Mouse (Mus musculus) mouse embryonic stem cell (cell line): ENCODE data around the gene Taldo1.

ENCODE experiments used
- in situ Hi-C, 2 experiments: fragments of 300-500 bp; cut with MboI; formaldehyde crosslinking; loops; 1 replicate in 1 of 2; 3 replicates in 1 of 2; pipeline ENCODE4 v1.14.3; 2019 to 2020; ENCODE audit warnings: low sequenced_read_pairs in 2 of 2, low pct_unique_long_range_greater_than_20kb in 1 of 2, mixed read lengths in 1 of 2; ENCODE audit not compliant: unreplicated experiment in 1 of 2

Gene Taldo1

GRCm38 (mm10) chr7:141416144-141416841 lies 24.3 kb downstream of the Taldo1 start:
- in situ Hi-C loops: no loop called here

DNA sequence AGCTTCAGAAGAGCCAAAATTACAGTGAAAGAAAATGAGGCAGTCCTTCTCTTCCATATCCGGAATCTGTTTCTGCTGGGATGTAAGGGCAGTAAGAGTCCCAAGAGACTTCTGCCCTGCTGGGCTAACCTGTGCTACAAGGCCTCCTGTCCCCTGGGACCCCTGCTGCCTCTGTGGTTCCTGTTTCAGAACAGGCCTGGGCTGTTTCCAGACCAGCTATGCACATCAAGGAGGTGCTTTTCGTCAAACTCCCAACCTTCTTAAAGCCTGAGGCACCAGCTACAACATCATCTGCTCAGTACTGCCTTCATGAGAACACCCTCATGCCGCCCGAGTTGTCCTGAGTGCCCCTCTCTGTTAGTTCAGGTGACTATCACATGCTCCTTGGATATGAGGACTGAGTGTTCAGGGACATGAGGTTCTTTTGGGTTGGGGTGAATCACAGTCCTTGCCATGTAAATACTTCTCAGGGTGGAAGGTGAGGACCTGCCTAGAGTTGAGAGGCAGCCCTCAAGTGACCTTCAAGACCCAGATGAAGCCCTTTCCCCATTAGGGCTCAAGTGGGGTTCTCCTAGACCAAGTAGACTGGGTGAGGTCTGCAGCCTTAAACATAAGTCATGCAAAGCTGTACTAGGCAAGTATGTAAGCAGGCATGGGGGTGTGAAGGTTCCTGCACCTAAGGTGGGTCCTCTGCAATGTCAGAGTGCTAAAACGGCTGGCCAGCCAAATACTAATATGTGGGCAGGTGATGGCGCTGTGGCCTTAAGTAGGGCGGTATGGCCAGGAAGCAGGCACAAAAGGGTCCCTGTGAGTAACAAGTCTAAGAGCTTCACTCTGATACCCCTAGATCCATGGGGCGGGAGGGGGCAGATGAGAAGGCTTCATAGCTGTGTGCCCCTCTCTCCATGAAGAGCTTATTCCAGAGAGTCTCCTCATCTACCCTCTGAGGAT lies 26.0 kb downstream of the Taldo1 start:
- in situ Hi-C loops: no loop called here

DNA sequence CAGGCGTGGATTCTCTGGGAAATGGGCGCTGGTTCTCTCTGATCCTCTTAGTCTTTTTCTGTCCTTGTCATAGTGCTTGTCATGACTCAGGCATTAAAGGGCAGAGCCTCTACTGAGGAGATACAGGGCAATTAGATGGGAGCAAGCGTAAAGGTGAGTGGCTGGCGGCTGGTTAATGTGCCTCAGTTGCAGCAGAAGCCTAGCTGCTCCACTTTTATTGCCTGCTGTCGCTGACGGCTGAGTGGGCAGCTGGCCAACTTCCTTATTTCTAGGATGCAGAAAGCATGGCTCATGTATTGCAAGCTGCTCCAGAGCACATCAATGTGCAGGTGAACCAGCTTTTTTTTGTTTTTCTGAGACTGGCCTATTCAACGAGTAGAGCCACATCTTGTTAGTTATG lies 27.0 kb downstream of the Taldo1 start:
- in situ Hi-C loops: no loop called here

- in situ Hi-C loops: no loop called here
Observed at GRCm38 (mm10) chr7:141420030-141420702, 28.2 kb downstream of the Taldo1 start.

GRCm38 (mm10) chr7:141423811-141424210 lies 31.8 kb downstream of the Taldo1 start:
- in situ Hi-C loops: no loop called here

GRCm38 (mm10) chr7:141426948-141427730 lies 35.1 kb downstream of the Taldo1 start:
- in situ Hi-C loops: no loop called here

- in situ Hi-C loops: no loop called here
Observed at GRCm38 (mm10) chr7:141428701-141429100, 36.7 kb downstream of the Taldo1 start.

DNA sequence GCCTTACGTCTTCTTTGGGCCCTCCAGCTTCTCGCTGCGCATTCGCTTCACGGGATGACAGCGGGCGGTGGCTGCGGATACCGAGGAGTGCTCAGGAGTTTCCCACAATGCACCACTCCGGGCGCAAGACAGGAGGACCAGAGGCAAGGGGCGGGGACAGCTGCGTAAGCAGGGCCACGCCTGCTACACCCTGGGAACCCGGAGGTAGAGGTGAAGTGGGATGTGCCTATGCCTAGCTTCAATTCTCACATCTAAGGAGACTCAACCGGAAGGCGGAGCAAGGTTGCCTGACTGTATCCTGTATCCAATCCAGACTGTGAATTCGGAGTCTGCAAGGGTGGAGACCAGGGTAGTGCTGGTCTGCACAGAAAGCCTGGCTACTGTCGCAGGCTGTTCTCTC lies 37.3 kb downstream of the Taldo1 start, which contains the start of gene Cend1:
Gene Cend1 (minus strand): TSS at position 182 of the 400 bp plus-strand sequence.
- in situ Hi-C loops: no loop called here

DNA sequence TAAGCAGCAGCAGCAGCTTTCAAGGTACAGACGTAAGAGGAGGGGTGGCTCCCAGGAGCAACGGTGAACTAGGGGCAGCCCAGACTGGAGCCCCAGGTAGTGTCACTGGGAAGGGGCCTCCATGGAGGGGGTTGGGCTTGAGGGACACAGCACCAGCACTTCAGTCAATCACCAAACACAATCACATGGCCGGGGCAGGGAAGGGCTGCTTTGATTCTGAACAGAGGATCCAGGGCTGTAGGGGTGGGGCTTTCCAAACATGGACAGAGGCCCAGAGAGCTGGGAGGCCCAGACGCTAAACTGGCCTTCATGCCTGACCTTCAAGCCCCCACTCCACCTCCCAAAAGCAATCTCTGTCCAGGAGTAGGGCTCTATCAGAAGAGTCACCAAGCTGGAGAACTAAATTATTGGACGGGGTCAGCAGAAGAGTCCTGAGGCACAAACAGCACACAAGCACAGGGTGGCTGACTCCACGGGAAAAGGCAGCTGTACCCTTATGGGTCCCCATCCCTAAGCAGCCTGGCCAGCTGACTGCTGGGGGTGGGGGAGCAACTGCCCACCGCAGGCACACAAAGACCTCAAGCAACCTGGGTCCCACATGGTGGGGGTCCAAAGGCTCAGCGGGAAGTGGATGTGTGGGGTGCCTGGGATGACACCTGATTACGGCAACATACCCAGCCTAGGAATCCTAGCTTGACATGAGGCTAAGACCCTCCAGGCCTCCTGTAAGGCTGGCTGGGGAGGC lies 38.0 kb downstream of the Taldo1 start:
- in situ Hi-C loops: no loop called here

DNA sequence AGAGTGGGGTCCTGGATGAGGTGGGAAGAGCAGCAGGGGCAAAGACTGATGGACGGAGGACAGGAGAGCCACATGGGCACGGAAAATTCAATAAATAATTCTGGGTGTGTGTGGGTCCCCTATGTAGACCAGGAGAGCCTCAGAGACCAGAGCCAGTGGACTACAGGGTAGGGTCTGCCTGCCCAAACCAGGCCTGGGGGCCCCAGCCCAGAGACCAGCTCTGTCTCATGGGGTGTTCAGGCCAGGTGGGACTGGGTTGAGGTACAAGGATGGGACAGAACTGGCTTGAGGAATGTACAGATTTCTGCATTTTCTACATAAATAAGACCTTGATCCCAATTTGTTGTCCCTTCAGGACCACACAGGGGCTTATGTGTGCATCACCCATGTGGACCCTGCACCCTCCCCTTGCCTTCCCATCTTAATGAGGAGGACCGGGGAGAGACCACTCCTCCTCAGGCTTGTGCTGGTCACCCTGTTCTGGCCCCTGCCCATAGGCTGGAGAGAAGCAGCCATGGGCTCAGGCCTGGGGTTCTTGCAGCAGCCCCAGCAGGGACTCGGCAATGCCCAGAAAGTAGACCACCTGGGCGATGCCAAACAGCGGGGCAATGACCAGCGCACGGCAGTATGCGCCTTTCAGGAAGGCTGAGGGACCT lies 38.7 kb downstream of the Taldo1 start:
- in situ Hi-C loops: no loop called here

DNA sequence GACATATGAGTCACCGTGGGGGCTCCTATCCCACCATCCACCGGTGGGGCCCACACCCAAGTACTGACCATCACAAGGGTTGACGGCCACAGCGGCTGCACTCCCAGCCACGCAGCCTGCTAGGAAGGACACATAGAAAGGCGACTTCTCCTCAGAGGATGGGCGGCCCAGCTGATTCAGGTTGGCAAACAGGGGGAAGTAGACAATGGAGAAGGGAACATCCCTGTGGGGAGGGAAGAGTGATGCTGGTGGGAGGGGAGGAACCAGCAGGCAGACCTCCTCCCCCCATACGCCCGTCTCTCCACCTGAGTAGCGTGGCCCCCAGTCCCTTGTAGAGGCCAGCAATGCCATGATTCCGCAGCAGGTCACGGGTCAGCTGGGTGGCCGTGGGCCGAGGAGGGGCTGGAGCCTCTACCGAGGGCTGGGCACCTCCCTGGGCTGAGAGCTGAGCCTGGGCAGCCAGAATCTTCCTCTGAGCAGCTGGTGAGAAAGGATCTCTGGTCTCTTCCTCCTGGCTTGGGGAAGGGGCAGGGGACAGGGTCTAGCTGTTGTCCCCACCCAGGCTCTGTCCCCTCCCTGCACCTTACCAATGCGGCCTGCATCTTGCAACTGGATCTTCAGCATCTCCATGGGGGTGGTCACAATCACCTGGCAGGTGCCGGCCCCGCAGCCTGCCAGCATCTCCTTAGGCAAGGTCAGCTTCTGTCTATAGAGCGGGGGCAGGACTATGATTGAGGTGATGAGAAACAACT lies 39.6 kb downstream of the Taldo1 start:
- in situ Hi-C loops: no loop called here

DNA sequence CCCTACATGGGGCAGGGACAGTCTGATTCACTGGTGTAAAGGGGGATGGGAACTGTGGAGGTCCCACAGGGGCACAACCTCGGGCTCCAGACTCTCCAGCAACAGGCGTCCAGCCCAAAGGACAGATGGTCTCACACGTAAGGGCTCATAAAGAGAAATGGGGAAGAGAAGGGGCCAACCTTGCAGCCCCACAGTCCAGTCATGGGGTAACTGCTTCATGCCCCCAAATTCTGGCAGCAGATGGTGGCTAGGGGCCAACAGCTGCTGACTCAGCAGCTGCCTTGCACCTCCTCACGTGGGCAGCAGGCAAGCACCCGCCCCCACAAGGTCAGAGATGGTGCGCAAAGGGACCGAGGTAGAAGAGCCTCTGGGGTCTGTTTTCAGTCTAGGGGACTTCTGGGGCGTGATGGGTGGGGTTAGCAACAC lies 40.2 kb downstream of the Taldo1 start:
- in situ Hi-C loops: no loop called here

GRCm38 (mm10) chr7:141432741-141433516 lies 40.9 kb downstream of the Taldo1 start:
- in situ Hi-C loops: no loop called here

- in situ Hi-C loops: no loop called here
Observed at GRCm38 (mm10) chr7:141433517-141434400, 41.8 kb downstream of the Taldo1 start.

DNA sequence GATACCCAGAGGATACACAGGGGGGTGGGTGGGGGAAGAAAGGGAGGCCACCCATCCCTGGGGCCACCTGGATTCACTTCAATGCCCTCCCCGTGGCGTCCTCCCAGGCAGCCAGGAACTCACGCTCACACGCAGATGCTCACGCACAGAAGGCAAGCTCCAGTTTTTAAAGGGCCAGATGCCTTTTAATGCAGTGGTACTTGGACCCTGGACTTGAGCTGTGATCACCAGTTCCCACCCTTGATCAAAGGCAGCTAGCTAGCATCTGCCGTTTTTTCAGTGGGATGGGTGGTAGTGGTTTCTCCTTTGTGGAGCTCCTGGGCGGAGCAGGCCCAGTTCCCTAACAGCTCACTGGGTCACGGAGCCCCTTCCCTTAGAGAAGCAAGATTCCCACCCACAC lies 42.5 kb downstream of the Taldo1 start:
- in situ Hi-C loops: no loop called here
